Mouse (Mus musculus) intestine, embryonic 14.5 days (tissue): Measurements from ENCODE around the gene Calr. TPM values are rescaled to one million over a fixed set of nuclear protein-coding genes. Genes with fewer than 3 reads are reported as not detected.

Experiments
- ATAC-seq: fragments of 200-750 bp; cut with Nextera tagmentation; replicated peaks from 2 replicates; pipeline ENCODE4 v1.8.0; 2017; ENCODE audit warnings: low read depth, moderate number of reproducible peaks, moderate TSS enrichment, moderate library complexity; ENCODE audit not compliant: low FRiP score, low TSS enrichment
- DNase-seq: peaks from one replicate; pipeline ENCODE4 v3.0.0-alpha.2; 2018; ENCODE audit warnings: low spot score
- H3K27ac ChIP-seq: fragments of 300-500 bp; sonication (generic); 2 replicates; pipeline ENCODE4 v1.5.1; 2014; ENCODE audit warnings: low read depth, mild to moderate bottlenecking, control low read depth
- H3K27me3 ChIP-seq: fragments of 300-500 bp; sonication (generic); replicated peaks from 2 replicates; pipeline ENCODE4 v1.6.1; 2014; ENCODE audit warnings: low read length, control low read depth; ENCODE audit not compliant: control insufficient read depth, insufficient read depth
- H3K36me3 ChIP-seq: fragments of 300-500 bp; sonication (generic); 2 replicates; pipeline ENCODE4 v1.6.1; 2014; ENCODE audit warnings: low read length, control low read depth; ENCODE audit not compliant: control insufficient read depth, insufficient read depth
- H3K4me1 ChIP-seq: fragments of 300-500 bp; sonication (generic); replicated peaks from 2 replicates; pipeline ENCODE4 v1.6.1; 2014; ENCODE audit warnings: low read length, control low read depth, mixed read lengths; ENCODE audit not compliant: control insufficient read depth, insufficient read depth
- H3K4me2 ChIP-seq: fragments of 300-500 bp; sonication (generic); 2 replicates; pipeline ENCODE4 v1.6.1; 2014; ENCODE audit warnings: low read length
- H3K4me3 ChIP-seq: fragments of 300-500 bp; sonication (generic); 2 replicates; pipeline ENCODE4 v1.5.1; 2014; ENCODE audit warnings: low read depth, low read length, control low read depth, mixed read lengths
- H3K9ac ChIP-seq: fragments of 300-500 bp; sonication (generic); 2 replicates; pipeline ENCODE4 v1.6.1; 2014; ENCODE audit warnings: mild to moderate bottlenecking, low read length
- H3K9me3 ChIP-seq: fragments of 300-500 bp; sonication (generic); 2 replicates; pipeline ENCODE4 v1.6.1; 2016; ENCODE audit warnings: low read length, control low read depth; ENCODE audit not compliant: control insufficient read depth
- WGBS: fragments of 180-500 bp; shearing (Covaris S2); extraction: QIAGEN DNeasy Blood & Tissue Kit; methylation state at CpG from one replicate; pipeline ENCODE4 v1.1.7; 2014; 5-methylcytosine and 5-hydroxymethylcytosine counted together
- polyA plus RNA-seq: library from polyadenylated mRNA; unstranded; fragments of >200 nt; fragmentation: Nextera tagmentation; extraction: Ambion mirVana; gene quantifications from 2 replicates; pipeline ENCODE4 v1.2.1, GENCODE M21; 2014

Calr gene
- polyA plus RNA-seq, 1 experiment from 2014 or later: 823 TPM

DNA sequence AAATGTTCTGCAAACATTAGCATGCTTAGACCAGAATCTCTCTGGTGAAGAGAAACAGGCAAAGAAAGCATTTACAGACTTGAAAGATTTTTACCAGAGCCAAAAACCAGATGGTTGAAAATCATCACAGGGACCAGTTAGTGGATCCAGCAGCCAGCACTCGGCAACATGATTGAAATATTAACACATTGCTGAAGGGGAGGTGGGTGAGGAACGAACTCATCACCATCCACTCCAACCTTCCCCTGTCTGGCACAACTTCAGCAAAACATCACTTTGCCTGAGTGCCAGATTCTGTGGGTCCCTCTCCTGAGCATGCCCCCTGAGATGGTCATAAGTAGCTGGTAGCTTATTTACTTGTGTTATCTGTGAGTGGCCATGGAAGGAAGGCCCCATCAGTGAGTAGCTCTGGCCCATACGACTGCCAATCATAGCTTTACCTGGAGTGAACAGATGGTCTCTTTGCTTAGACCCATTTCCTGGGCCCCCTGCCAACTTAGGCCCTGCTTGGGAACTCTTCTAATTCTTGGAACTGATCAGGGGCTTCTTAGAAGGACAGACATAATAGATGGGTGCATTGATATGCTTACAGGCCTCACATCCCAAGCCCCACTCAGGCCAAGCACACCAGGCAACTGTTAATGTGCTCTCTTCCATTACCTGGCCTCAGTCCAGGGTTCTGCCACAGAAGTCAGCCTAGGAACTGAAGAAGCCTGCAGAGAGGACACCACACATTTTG lies 30.7 kb upstream of the Calr start:
- Histone ChIP-seq H3K27ac (no peak overlapping the region), H3K27me3 (no peaks in the 10 kb centered on the region), H3K36me3 (no peaks in the 10 kb centered on the region), H3K9me3 (no peaks in the 10 kb centered on the region), H3K9ac (no peak overlapping the region), H3K4me1 (peaks cover 6% of the 10 kb centered on the region), H3K4me3 (no peak overlapping the region), H3K4me2 (no peak overlapping the region)
- DNase-seq (no peak), ATAC-seq (no peak)
- 82% methylated on average over 3 of the region's 3 CpGs for WGBS

- Histone ChIP-seq H3K4me1 (peaks cover 13% of the 10 kb centered on the region), H3K4me2 (no peak overlapping the region), H3K36me3 (no peaks in the 10 kb centered on the region), H3K9me3 (no peaks in the 10 kb centered on the region), H3K4me3 (no peak overlapping the region), H3K27me3 (no peaks in the 10 kb centered on the region), H3K27ac (no peak overlapping the region), H3K9ac (no peak overlapping the region)
- no peak for ATAC-seq
- WGBS: 87% methylated on average over 3 of the region's 3 CpGs
- no peak for DNase-seq
Observed at GRCm38 (mm10) chr8:84874339-84874738, 27.6 kb upstream of the Calr start.

- Histone ChIP-seq H3K4me3 (peak overlapping the region; percentile 43), H3K9me3 (no peaks in the 10 kb centered on the region), H3K36me3 (peaks cover 12% of the 10 kb centered on the region), H3K4me1 (peaks cover 13% of the 10 kb centered on the region), H3K27me3 (no peaks in the 10 kb centered on the region), H3K27ac (no peak overlapping the region), H3K9ac (no peak overlapping the region), H3K4me2 (peak overlapping the region; percentile 84)
- ATAC-seq (no peak), DNase-seq (no peak)
- 55% methylated on average over 4 of the region's 4 CpGs for WGBS
Observed at GRCm38 (mm10) chr8:84873016-84873415, 26.3 kb upstream of the Calr start.

DNA sequence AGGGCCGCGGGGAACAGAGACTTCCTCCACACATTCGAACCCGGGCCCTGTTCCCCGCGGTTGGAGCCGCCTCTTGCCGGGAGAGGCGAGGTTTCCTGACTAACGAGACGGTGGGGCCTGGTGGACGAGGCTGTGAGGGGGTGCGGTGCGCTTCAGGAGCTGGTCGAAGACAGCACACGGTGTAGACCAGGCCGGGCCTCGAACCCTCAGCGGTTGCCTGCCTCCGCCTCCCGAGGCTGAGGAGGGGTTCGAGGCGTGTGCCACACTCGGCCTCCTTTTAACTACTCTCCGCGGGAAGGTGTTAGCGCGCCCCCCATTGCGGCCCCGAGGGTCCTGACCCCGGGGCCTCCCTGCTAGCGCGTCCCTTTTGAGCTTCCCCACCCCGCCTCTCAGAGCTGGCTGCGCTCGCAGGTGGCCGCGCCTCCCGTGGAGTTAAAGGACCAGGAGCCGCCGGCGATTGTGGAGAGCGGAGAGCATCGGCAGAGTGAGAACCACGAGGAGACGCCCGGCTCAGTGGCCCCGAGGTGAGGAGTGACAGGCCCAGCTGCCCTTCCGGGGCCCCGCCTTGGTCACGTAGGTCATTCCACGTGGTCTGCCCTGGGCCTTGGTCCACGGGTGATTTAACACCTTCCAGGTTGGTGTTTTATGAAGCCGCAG lies 25.7 kb upstream of the Calr start:
- H3K27ac ChIP-seq: no peak overlapping the region
- H3K4me2 ChIP-seq: peak overlapping the region; percentile 84
- peaks cover 13% of the 10 kb centered on the region for H3K4me1 ChIP-seq
- H3K27me3 ChIP-seq: no peaks in the 10 kb centered on the region
- no peaks in the 10 kb centered on the region for H3K9me3 ChIP-seq
- DNase-seq (peak; percentile 77), ATAC-seq (peak; percentile 69)
- 2% methylated on average over 52 of the region's 54 CpGs for WGBS
- H3K36me3 ChIP-seq: peaks cover 18% of the 10 kb centered on the region
- peak overlapping the region; percentile 43 for H3K4me3 ChIP-seq
- peak overlapping the region; percentile 46 for H3K9ac ChIP-seq

GRCm38 (mm10) chr8:84871376-84872308 lies 24.9 kb upstream of the Calr start, which contains the start of gene Syce2:
Gene Syce2, plus strand, starts transcription at chr8:84872111.
- Histone ChIP-seq H3K4me1 (peaks cover 13% of the 10 kb centered on the region), H3K27me3 (no peaks in the 10 kb centered on the region), H3K27ac (no peak within 1 kb of the TSS), H3K4me2 (peak within 1 kb of the TSS; percentile 84), H3K9ac (peak within 1 kb of the TSS; percentile 46), H3K9me3 (no peaks in the 10 kb centered on the region), H3K4me3 (peak within 1 kb of the TSS; percentile 43), H3K36me3 (peaks cover 26% of the 10 kb centered on the region)
- peak; percentile 69 for ATAC-seq
- 16% methylated on average over 36 of the region's 46 CpGs for WGBS
- peak; percentile 92 for DNase-seq

- ATAC-seq (peak; percentile 89), DNase-seq (peak; percentile 93)
- Histone ChIP-seq H3K4me1 (peaks cover 10% of the 10 kb centered on the region), H3K9me3 (no peaks in the 10 kb centered on the region), H3K27ac (peak within 1 kb of the TSS; percentile 77), H3K4me3 (peak within 1 kb of the TSS; percentile 99), H3K9ac (peak within 1 kb of the TSS; percentile 89), H3K4me2 (peak within 1 kb of the TSS; percentile 84), H3K36me3 (peaks cover 29% of the 10 kb centered on the region), H3K27me3 (no peaks in the 10 kb centered on the region)
- WGBS: under 1% methylated on average over 39 of the region's 39 CpGs
Observed at GRCm38 (mm10) chr8:84856864-84857441, 10.2 kb upstream of the Calr start, which contains the start of gene Farsa. Gene Farsa, plus strand, starts transcription at chr8:84856989.

DNA sequence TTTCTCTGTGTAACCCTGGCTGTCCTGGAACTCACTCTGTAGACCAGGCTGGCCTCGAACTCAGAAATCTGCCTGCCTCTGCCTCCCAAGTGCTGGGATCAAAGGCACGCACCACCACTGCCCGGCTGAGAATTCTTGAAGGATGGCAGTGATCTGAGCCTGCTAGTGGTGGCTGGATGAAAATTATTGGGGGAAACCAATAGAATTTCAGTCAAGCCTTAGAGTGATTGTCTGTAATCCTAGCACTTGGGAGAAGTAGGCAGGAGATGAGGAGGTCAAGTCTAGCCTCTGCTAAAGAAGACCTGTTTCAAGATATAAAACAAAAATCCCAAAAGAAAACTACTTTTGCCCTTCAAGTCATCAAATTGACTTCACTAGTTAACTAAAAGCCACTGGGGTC lies 9.7 kb upstream of the Calr start:
- peak; percentile 33; the same call in 1 of the 2 replicates for ATAC-seq
- Histone ChIP-seq H3K27ac (no peak overlapping the region), H3K9ac (no peak overlapping the region), H3K36me3 (peaks cover 24% of the 10 kb centered on the region), H3K4me3 (peak overlapping the region; percentile 99; the same call in 1 of the 2 replicates), H3K4me1 (peaks cover 10% of the 10 kb centered on the region), H3K27me3 (no peaks in the 10 kb centered on the region), H3K9me3 (no peaks in the 10 kb centered on the region), H3K4me2 (no peak overlapping the region)
- DNase-seq: no peak
- WGBS: 89% methylated on average over 3 of the region's 3 CpGs
